Mouse (Mus musculus) midbrain, embryonic 10.5 days (tissue): Measurements from ENCODE around the gene Nabp2. TPM values are rescaled to one million over a fixed set of nuclear protein-coding genes. Genes with fewer than 3 reads are reported as not detected.

Experiments
- DNase-seq: peaks from one replicate; pipeline ENCODE4 v3.0.0-alpha.2; 2017; ENCODE audit warnings: low spot score
- H3K27ac ChIP-seq: fragments of 300-500 bp; sonication (generic); replicated peaks from 2 replicates; pipeline ENCODE4 v1.5.1; 2016; ENCODE audit warnings: mild to moderate bottlenecking
- H3K27me3 ChIP-seq: fragments of 300-500 bp; sonication (generic); 2 replicates; pipeline ENCODE4 v1.6.1; 2016; ENCODE audit warnings: low read depth, mild to moderate bottlenecking; ENCODE audit not compliant: poor library complexity, severe bottlenecking
- H3K36me3 ChIP-seq: fragments of 300-500 bp; sonication (generic); 2 replicates; pipeline ENCODE4 v1.6.1; 2016; ENCODE audit warnings: mild to moderate bottlenecking, moderate library complexity
- H3K4me1 ChIP-seq: fragments of 300-500 bp; sonication (generic); 2 replicates; pipeline ENCODE4 v1.6.1; 2016
- H3K4me3 ChIP-seq: fragments of 300-500 bp; sonication (generic); 2 replicates; pipeline ENCODE4 v1.5.1; 2016; ENCODE audit warnings: mild to moderate bottlenecking, moderate library complexity
- H3K9me3 ChIP-seq: fragments of 300-500 bp; sonication (generic); replicated peaks from 2 replicates; pipeline ENCODE4 v1.6.1; 2016; ENCODE audit warnings: mild to moderate bottlenecking
- WGBS: fragments of 180-500 bp; shearing (Covaris S2); methylation state at CpG from one replicate; pipeline ENCODE4 v1.1.7; 2016; 5-methylcytosine and 5-hydroxymethylcytosine counted together
- polyA plus RNA-seq: library from polyadenylated mRNA; unstranded; fragments of >200 nt; fragmentation: Nextera tagmentation; extraction: Ambion mirVana; gene quantifications from 2 replicates; pipeline ENCODE4 v1.2.1, GENCODE M21; 2016

Nabp2 gene
- polyA plus RNA-seq, 1 experiment from 2014 or later = 149 TPM

GRCm38 (mm10) chr10:128414848-128415247 lies 3.6 kb upstream of the Nabp2 start:
- Histone ChIP-seq H3K4me1 (peaks cover 37% of the 10 kb centered on the region), H3K4me3 (no peak overlapping the region), H3K9me3 (no peaks in the 10 kb centered on the region), H3K36me3 (peaks cover 68% of the 10 kb centered on the region), H3K27me3 (no peaks in the 10 kb centered on the region), H3K27ac (no peak overlapping the region)
- 96% methylated on average over 5 of the region's 5 CpGs for WGBS
- DNase-seq = no peak

GRCm38 (mm10) chr10:128413076-128413475 lies 1.8 kb upstream of the Nabp2 start:
- no peaks in the 10 kb centered on the region for H3K9me3 ChIP-seq
- H3K36me3 ChIP-seq = peaks cover 54% of the 10 kb centered on the region
- H3K27ac ChIP-seq = no peak overlapping the region
- H3K27me3 ChIP-seq = no peaks in the 10 kb centered on the region
- DNase-seq = no peak
- peak overlapping the region; percentile 93 for H3K4me3 ChIP-seq
- H3K4me1 ChIP-seq = peaks cover 47% of the 10 kb centered on the region
- WGBS = 77% methylated on average over 1 of the region's 1 CpGs

DNA sequence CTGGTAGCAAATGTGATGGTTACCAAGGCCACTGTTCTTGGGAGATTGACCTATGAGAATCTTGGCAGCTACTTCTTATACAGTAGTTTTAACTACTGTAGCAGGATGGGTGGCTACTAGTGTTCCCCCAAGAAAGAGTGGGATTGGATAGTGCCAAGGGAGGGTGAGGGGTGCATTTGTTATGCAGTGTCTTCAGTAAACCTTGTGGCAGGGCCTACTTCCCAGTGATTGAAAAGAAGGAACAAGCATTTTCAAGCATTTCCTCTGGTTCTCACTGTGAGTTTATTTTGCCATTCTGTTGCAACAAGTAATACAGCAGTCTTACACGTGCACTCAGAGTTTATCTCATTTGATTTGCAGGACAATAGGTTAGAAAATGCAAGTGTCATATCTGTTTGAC lies 1.3 kb upstream of the Nabp2 start:
- Histone ChIP-seq H3K36me3 (peaks cover 54% of the 10 kb centered on the region), H3K4me1 (peaks cover 52% of the 10 kb centered on the region), H3K27ac (peak overlapping the region; percentile 96), H3K9me3 (no peaks in the 10 kb centered on the region), H3K27me3 (no peaks in the 10 kb centered on the region), H3K4me3 (peak overlapping the region; percentile 93)
- 56% methylated on average over 1 of the region's 1 CpGs for WGBS
- no peak for DNase-seq

- DNase-seq = no peak
- H3K4me1 ChIP-seq = peaks cover 52% of the 10 kb centered on the region
- under 1% methylated on average over 14 of the region's 14 CpGs for WGBS
Observed at GRCm38 (mm10) chr10:128412055-128412381, 726 bp upstream of the Nabp2 start.

DNA sequence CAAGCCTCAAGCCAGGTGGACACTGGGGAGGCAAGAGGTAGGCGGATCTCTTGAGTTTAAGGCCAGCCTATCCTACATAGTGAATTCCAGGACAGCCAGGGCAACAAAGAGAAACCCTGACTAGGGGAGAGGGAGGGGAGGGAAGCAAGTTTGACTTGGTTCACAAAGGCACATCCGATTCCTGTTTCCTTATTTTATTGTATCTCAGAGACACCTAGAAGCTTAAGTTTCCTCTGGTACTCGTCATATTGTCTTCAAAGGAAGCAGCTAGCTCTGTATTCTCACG lies 789 bp downstream of the Nabp2 start:
- peaks cover 54% of the 10 kb centered on the region for H3K36me3 ChIP-seq
- peaks cover 52% of the 10 kb centered on the region for H3K4me1 ChIP-seq
- peak overlapping the region; percentile 96 for H3K27ac ChIP-seq
- H3K4me3 ChIP-seq = peak overlapping the region; percentile 93
- H3K9me3 ChIP-seq = no peaks in the 10 kb centered on the region
- DNase-seq = no peak
- 32% methylated on average over 4 of the region's 4 CpGs for WGBS
- no peaks in the 10 kb centered on the region for H3K27me3 ChIP-seq

More at GRCm38 (mm10) chr10:128412055-128412381, 726 bp upstream of the Nabp2 start:
- Histone ChIP-seq H3K4me3 (peak overlapping the region; percentile 93), H3K27ac (peak overlapping the region; percentile 96), H3K36me3 (peaks cover 54% of the 10 kb centered on the region), H3K9me3 (no peaks in the 10 kb centered on the region), H3K27me3 (no peaks in the 10 kb centered on the region)

GRCm38 (mm10) chr10:128409692-128410559 lies 1.4 kb downstream of the Nabp2 start:
- Histone ChIP-seq H3K4me1 (peaks cover 52% of the 10 kb centered on the region), H3K4me3 (peak overlapping the region; percentile 93), H3K36me3 (peaks cover 52% of the 10 kb centered on the region), H3K27me3 (no peaks in the 10 kb centered on the region), H3K9me3 (no peaks in the 10 kb centered on the region), H3K27ac (peak overlapping the region; percentile 96)
- 7% methylated on average over 36 of the region's 36 CpGs for WGBS
- peak; percentile 97 for DNase-seq

DNA sequence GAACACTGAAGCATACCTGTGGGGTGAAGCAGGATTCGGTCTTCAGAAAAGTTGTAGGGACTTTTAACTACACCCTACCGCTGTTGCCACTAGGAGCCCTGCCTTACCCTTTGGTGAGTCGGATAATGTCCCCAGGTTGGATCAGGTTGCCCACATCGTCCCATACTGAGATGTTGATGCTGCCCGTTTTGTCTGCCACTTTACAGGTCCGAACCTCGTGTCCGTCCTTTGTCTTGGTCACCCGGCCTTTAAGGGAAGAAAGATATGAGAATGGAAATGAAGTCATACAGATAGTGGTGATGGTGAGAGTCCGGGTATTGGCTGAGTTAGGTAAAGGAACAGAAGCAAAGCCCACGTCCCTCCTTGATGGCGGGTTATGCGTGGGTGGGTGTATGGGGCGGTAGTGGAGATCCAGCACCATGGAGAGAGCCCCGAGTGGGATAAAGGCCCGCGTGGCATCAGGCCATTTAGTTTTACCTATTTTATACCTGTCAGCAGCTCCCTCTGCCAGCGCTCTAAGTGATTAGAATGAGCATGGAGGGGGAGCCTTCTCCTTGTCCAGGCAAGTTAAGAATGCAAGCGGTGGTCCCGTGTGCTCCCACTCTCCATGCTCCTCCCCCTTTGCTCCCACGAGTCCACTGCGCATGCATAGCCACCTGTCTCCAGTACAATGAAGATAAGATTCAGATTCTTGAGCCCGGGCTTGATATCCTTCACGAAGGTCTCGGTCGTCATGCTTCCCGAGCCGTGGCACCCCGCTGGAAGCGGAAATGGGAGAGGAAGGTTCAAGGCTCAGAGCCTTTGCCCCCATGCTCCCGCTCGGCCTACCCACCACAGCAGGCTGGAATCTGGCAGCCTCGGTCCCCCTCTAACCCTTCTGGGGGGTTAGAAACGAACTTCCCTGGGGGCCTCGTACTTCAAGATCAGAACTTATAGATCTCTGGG lies 2.4 kb downstream of the Nabp2 start:
- WGBS = 23% methylated on average over 35 of the region's 35 CpGs
- peak; percentile 56 for DNase-seq
- Histone ChIP-seq H3K36me3 (peaks cover 48% of the 10 kb centered on the region), H3K4me3 (peak overlapping the region; percentile 93), H3K27me3 (no peaks in the 10 kb centered on the region), H3K27ac (peak overlapping the region; percentile 96), H3K9me3 (no peaks in the 10 kb centered on the region), H3K4me1 (peaks cover 49% of the 10 kb centered on the region)

- no peak for DNase-seq
- H3K9me3 ChIP-seq = no peaks in the 10 kb centered on the region
- no peak overlapping the region for H3K4me3 ChIP-seq
- H3K36me3 ChIP-seq = peaks cover 68% of the 10 kb centered on the region
- WGBS = 90% methylated on average over 7 of the region's 7 CpGs
- H3K4me1 ChIP-seq = peaks cover 29% of the 10 kb centered on the region
- H3K27ac ChIP-seq = no peak overlapping the region
- H3K27me3 ChIP-seq = no peaks in the 10 kb centered on the region
Observed at GRCm38 (mm10) chr10:128403931-128404330, 7.4 kb downstream of the Nabp2 start.

- WGBS = 82% methylated on average over 9 of the region's 9 CpGs
- H3K27ac ChIP-seq = no peak overlapping the region; the same call in 1 of the 2 replicates
- peaks cover 62% of the 10 kb centered on the region for H3K36me3 ChIP-seq
- H3K9me3 ChIP-seq = no peaks in the 10 kb centered on the region
- DNase-seq = no peak
- H3K27me3 ChIP-seq = no peaks in the 10 kb centered on the region
- peaks cover 31% of the 10 kb centered on the region for H3K4me1 ChIP-seq
- H3K4me3 ChIP-seq = peak overlapping the region; percentile 11; the same call in 1 of the 2 replicates
Observed at GRCm38 (mm10) chr10:128401638-128402037, 9.7 kb downstream of the Nabp2 start.

DNA sequence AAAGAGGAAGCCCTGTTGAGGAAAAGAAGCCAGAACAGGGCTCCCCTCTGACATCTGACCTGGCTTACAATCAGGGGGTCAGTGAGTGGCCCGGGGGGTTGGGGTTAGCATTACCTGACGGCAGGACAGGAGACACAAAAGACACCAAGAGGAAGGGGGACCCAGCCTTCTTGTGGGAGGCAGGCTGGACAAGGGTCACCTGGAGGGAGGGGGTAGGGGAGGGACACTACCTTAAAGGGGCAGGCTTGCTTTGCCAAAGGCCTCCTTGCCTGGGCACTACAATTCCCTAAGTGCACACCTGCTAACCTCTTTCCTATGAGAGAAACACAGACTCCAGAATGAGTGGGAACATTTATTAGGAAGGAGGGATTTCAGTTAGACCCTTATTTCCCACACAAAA lies 10.2 kb downstream of the Nabp2 start, which contains the start of gene Slc39a5:
Slc39a5 (minus strand) TSS at position 174 of the 400 bp plus-strand sequence.
- H3K27ac ChIP-seq = no peak within 1 kb of the TSS; the same call in 1 of the 2 replicates
- no peaks in the 10 kb centered on the region for H3K9me3 ChIP-seq
- H3K4me3 ChIP-seq = peak within 1 kb of the TSS; percentile 11; the same call in 1 of the 2 replicates
- peaks cover 62% of the 10 kb centered on the region for H3K36me3 ChIP-seq
- WGBS = 14% methylated on average over 2 of the region's 2 CpGs
- no peaks in the 10 kb centered on the region for H3K27me3 ChIP-seq
- DNase-seq = no peak
- peaks cover 33% of the 10 kb centered on the region for H3K4me1 ChIP-seq

- Histone ChIP-seq H3K4me1 (peaks cover 39% of the 10 kb centered on the region), H3K4me3 (no peak overlapping the region), H3K27me3 (no peaks in the 10 kb centered on the region), H3K27ac (no peak overlapping the region), H3K9me3 (no peaks in the 10 kb centered on the region), H3K36me3 (peaks cover 62% of the 10 kb centered on the region)
- 30% methylated on average over 5 of the region's 5 CpGs for WGBS
- no peak for DNase-seq
Observed at GRCm38 (mm10) chr10:128400338-128400737, 11.0 kb downstream of the Nabp2 start.

GRCm38 (mm10) chr10:128397466-128397865 lies 13.8 kb downstream of the Nabp2 start:
- H3K9me3 ChIP-seq = no peaks in the 10 kb centered on the region
- 68% methylated on average over 7 of the region's 7 CpGs for whole genome bisulfite sequencing
- peaks cover 70% of the 10 kb centered on the region for H3K36me3 ChIP-seq
- no peaks in the 10 kb centered on the region for H3K27me3 ChIP-seq
- H3K27ac ChIP-seq = peak overlapping the region; percentile 67
- peaks cover 51% of the 10 kb centered on the region for H3K4me1 ChIP-seq
- no peak overlapping the region for H3K4me3 ChIP-seq
- DNase-seq = no peak
